Mouse (Mus musculus) cortical plate, adult 2 months (tissue): ENCODE data around the gene Rora. TPM values are rescaled to one million over a fixed set of nuclear protein-coding genes. Genes with fewer than 3 reads are reported as not detected.

ENCODE experiments used
- H3K27ac ChIP-seq: fragments of 200-500 bp; 2 replicates; pipeline ENCODE4 v1.5.1; 2012; ENCODE audit warnings: low read length, control low read depth, inconsistent platforms; ENCODE audit not compliant: insufficient read depth
- H3K4me1 ChIP-seq: fragments of 200-500 bp; 2 replicates; pipeline ENCODE4 v1.6.1; 2011; ENCODE audit warnings: low read length; ENCODE audit not compliant: control insufficient read depth, insufficient read depth
- H3K4me3 ChIP-seq: fragments of 200-500 bp; 2 replicates; pipeline ENCODE4 v1.5.1; 2011; ENCODE audit warnings: mild to moderate bottlenecking, low read length, control low read depth; ENCODE audit not compliant: insufficient read depth
- CTCF ChIP-seq: fragments of 200-500 bp; IDR thresholded peaks from 2 replicates; pipeline ENCODE4 v1.5.1; 2011; ENCODE audit warnings: mild to moderate bottlenecking, control low read depth, low read length; ENCODE audit not compliant: insufficient read depth; ENCODE audit errors: extremely low read depth
- POLR2A ChIP-seq: fragments of 200-500 bp; IDR thresholded peaks from 2 replicates; pipeline ENCODE4 v1.6.1; 2011; ENCODE audit warnings: mild to moderate bottlenecking, low read length, control low read depth; ENCODE audit not compliant: insufficient read depth; ENCODE audit errors: extremely low read depth
- polyA plus RNA-seq: library from polyadenylated mRNA; depleted of rRNA; stranded (reverse); fragments of >200 nt; gene quantifications from 2 replicates; pipeline ENCODE4 v1.2.3, GENCODE M21; 2012

Gene Rora
- polyA plus RNA-seq, 1 experiment = 23.6 TPM

- Histone ChIP-seq H3K27ac (no peak overlapping the region), H3K4me3 (no peak overlapping the region), H3K4me1 (no peaks in the 10 kb centered on the region)
- TF ChIP-seq POLR2A (no peak), CTCF (no peak)
These were observed 538.9 kb downstream of the Rora start for GRCm38 (mm10) chr9:69192446-69192845.

GRCm38 (mm10) chr9:69194638-69195605 is 541.3 kb downstream of the Rora start:
- Histone ChIP-seq H3K27ac (no peak overlapping the region), H3K4me3 (no peak overlapping the region), H3K4me1 (no peaks in the 10 kb centered on the region)
- TF ChIP-seq POLR2A = no peak

GRCm38 (mm10) chr9:69213796-69214195 is 560.2 kb downstream of the Rora start:
- H3K27ac ChIP-seq = no peak overlapping the region
- TF ChIP-seq POLR2A (no peak), CTCF (no peak)

GRCm38 (mm10) chr9:69224841-69225240 is 571.3 kb downstream of the Rora start:
- Histone ChIP-seq H3K4me3 (no peak overlapping the region), H3K27ac (no peak overlapping the region), H3K4me1 (no peaks in the 10 kb centered on the region)
- TF ChIP-seq POLR2A = no peak

More at GRCm38 (mm10) chr9:69213796-69214195, 560.2 kb downstream of the Rora start:
- no peak overlapping the region for H3K4me3 ChIP-seq
- H3K4me1 ChIP-seq = peaks cover 2% of the 10 kb centered on the region

DNA sequence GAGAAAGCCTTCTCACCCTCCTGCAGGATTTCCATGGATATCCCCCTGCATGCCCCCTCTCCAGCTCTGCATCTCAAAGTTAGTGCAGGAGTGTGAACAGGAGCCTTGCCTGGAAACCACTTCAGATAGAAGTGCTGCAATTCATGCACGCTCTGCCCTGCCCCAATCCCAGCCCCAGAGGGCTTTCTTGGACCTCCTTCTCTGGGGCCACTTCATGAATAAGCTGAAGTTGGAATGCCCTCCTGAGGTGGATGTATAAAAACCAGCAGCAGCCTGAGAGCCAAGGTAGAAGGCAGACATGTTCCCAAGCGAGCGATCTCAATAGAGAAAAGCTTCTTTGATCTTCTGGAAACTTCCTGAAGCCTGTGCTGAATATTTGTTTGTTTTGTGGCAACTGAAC is 572.8 kb downstream of the Rora start:
- no peak overlapping the region for H3K27ac ChIP-seq
- no peak overlapping the region for H3K4me3 ChIP-seq
- TF ChIP-seq CTCF (no peak), POLR2A (no peak)
- no peaks in the 10 kb centered on the region for H3K4me1 ChIP-seq

- no peaks in the 10 kb centered on the region for H3K4me1 ChIP-seq
These were observed 574.2 kb downstream of the Rora start for GRCm38 (mm10) chr9:69227806-69228205.

GRCm38 (mm10) chr9:69229935-69230334 is 576.3 kb downstream of the Rora start:
- H3K4me3 ChIP-seq = no peak overlapping the region
- H3K4me1 ChIP-seq = no peaks in the 10 kb centered on the region

More at GRCm38 (mm10) chr9:69227806-69228205, 574.2 kb downstream of the Rora start:
- TF ChIP-seq CTCF = no peak
- TF ChIP-seq POLR2A = no peak
- Histone ChIP-seq H3K4me3 (no peak overlapping the region), H3K27ac (no peak overlapping the region)

GRCm38 (mm10) chr9:69234526-69234925 is 580.9 kb downstream of the Rora start:
- Histone ChIP-seq H3K4me1 (no peaks in the 10 kb centered on the region), H3K27ac (peak overlapping the region; percentile 15; the same call in 1 of the 2 replicates), H3K4me3 (no peak overlapping the region)
- TF ChIP-seq CTCF (no peak), POLR2A (no peak)

More at GRCm38 (mm10) chr9:69229935-69230334, 576.3 kb downstream of the Rora start:
- H3K27ac ChIP-seq = no peak overlapping the region
- no peak for TF ChIP-seq CTCF
- no peak for TF ChIP-seq POLR2A

GRCm38 (mm10) chr9:69237316-69237715 is 583.7 kb downstream of the Rora start:
- H3K27ac ChIP-seq = no peak overlapping the region
- no peaks in the 10 kb centered on the region for H3K4me1 ChIP-seq
- no peak overlapping the region for H3K4me3 ChIP-seq
- TF ChIP-seq CTCF (no peak), POLR2A (no peak)

- H3K4me3 ChIP-seq = no peak overlapping the region
- H3K4me1 ChIP-seq = peaks cover 2% of the 10 kb centered on the region; the same call in 1 of the 2 replicates
- TF ChIP-seq CTCF = no peak
- TF ChIP-seq POLR2A = no peak
- no peak overlapping the region for H3K27ac ChIP-seq
These were observed 589.0 kb downstream of the Rora start for GRCm38 (mm10) chr9:69242538-69242937.
